Mouse (Mus musculus) heart, embryonic 15.5 days (tissue): ENCODE data around the gene Olig1. TPM values are rescaled to one million over a fixed set of nuclear protein-coding genes. Genes with fewer than 3 reads are reported as not detected.
"Not testable (repeated sequence)": the region's sequence is repeated elsewhere in the genome, so short reads cannot be mapped to it uniquely, and the experiment has no call there.

Experiments
- ATAC-seq: fragments of 200-750 bp; cut with Nextera tagmentation; replicated peaks from 2 replicates; pipeline ENCODE4 v1.8.0; 2017; ENCODE audit warnings: low read depth, moderate TSS enrichment; ENCODE audit not compliant: insufficient number of reproducible peaks, insufficient read depth, low FRiP score
- H3K27ac ChIP-seq: fragments of 300-500 bp; sonication (generic); 2 replicates; pipeline ENCODE4 v1.5.1; 2015; ENCODE audit warnings: mild to moderate bottlenecking, inconsistent platforms
- H3K27me3 ChIP-seq: fragments of 300-500 bp; sonication (generic); 2 replicates; pipeline ENCODE4 v1.6.1; 2015; ENCODE audit warnings: inconsistent platforms
- H3K36me3 ChIP-seq: fragments of 300-500 bp; sonication (generic); 2 replicates; pipeline ENCODE4 v1.6.1; 2015; ENCODE audit warnings: mild to moderate bottlenecking, inconsistent platforms
- H3K4me1 ChIP-seq: fragments of 300-500 bp; sonication (generic); replicated peaks from 2 replicates; pipeline ENCODE4 v1.6.1; 2015; ENCODE audit warnings: inconsistent platforms
- H3K4me2 ChIP-seq: fragments of 300-500 bp; sonication (generic); 2 replicates; pipeline ENCODE4 v1.6.1; 2015; ENCODE audit warnings: inconsistent platforms, mild to moderate bottlenecking, moderate library complexity
- H3K4me3 ChIP-seq: fragments of 300-500 bp; sonication (generic); 2 replicates; pipeline ENCODE4 v1.5.1; 2015; ENCODE audit warnings: mild to moderate bottlenecking, inconsistent platforms
- H3K9ac ChIP-seq: fragments of 300-500 bp; sonication (generic); 2 replicates; pipeline ENCODE4 v1.6.1; 2015; ENCODE audit warnings: mild to moderate bottlenecking, inconsistent platforms
- H3K9me3 ChIP-seq: fragments of 300-500 bp; sonication (generic); replicated peaks from 2 replicates; pipeline ENCODE4 v1.6.1; 2016; ENCODE audit warnings: inconsistent platforms
- WGBS: fragments of 180-500 bp; shearing (Covaris S2); methylation state at CpG from one replicate; pipeline ENCODE4 v1.1.7; 2015; ENCODE audit warnings: mixed read lengths; 5-methylcytosine and 5-hydroxymethylcytosine counted together
- polyA plus RNA-seq: library from polyadenylated mRNA; unstranded; fragments of >200 nt; fragmentation: Nextera tagmentation; extraction: Ambion mirVana; gene quantifications from 2 replicates; pipeline ENCODE4 v1.2.1, GENCODE M21; 2015

Olig1 gene
- polyA plus RNA-seq, 1 experiment from 2014 or later, result 0.11 TPM

- Histone ChIP-seq H3K9me3 (no peaks in the 10 kb centered on the region), H3K27me3 (peaks cover 99% of the 10 kb centered on the region), H3K4me3 (no peak overlapping the region), H3K27ac (no peak overlapping the region), H3K4me1 (peaks cover 24% of the 10 kb centered on the region), H3K9ac (no peak overlapping the region), H3K36me3 (no peaks in the 10 kb centered on the region), H3K4me2 (no peak overlapping the region)
- ATAC-seq, result no peak
- WGBS, result 2% methylated on average over 6 of the region's 6 CpGs
Measured at GRCm38 (mm10) chr16:91227760-91228043, 41.9 kb upstream of the Olig1 start.

- no peak overlapping the region for H3K4me2 ChIP-seq
- no peak for ATAC-seq
- peaks cover 24% of the 10 kb centered on the region for H3K4me1 ChIP-seq
- no peaks in the 10 kb centered on the region for H3K9me3 ChIP-seq
- no peak overlapping the region for H3K4me3 ChIP-seq
- H3K27me3 ChIP-seq, result peaks cover 99% of the 10 kb centered on the region
- no peaks in the 10 kb centered on the region for H3K36me3 ChIP-seq
- WGBS, result 3% methylated on average over 30 of the region's 30 CpGs
- H3K27ac ChIP-seq, result no peak overlapping the region
- no peak overlapping the region for H3K9ac ChIP-seq
Measured at GRCm38 (mm10) chr16:91228238-91229071, 41.1 kb upstream of the Olig1 start.

DNA sequence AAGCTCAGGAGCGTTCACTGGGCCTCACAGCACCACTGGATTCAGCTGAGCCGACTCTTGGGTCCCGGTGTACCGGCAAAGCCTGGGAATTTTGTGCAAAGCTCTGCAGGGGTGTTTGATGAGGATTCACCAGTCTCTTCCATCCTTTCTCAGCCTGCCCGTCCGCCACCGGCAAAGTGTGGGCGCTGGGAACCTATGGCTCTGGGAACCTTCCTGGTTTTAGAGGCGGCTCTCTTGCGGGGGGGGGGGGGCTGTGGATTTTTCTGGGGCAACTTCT, 40.6 kb upstream of the Olig1 start:
- ATAC-seq, result no peak
- Histone ChIP-seq H3K27me3 (peaks cover 99% of the 10 kb centered on the region), H3K4me1 (peaks cover 24% of the 10 kb centered on the region), H3K36me3 (no peaks in the 10 kb centered on the region), H3K27ac (no peak overlapping the region), H3K9me3 (no peaks in the 10 kb centered on the region), H3K9ac (no peak overlapping the region), H3K4me3 (no peak overlapping the region), H3K4me2 (no peak overlapping the region)
- 2% methylated on average over 10 of the region's 10 CpGs for WGBS

GRCm38 (mm10) chr16:91229643-91230042, 39.9 kb upstream of the Olig1 start:
- H3K36me3 ChIP-seq, result no peaks in the 10 kb centered on the region
- 21% methylated on average over 8 of the region's 8 CpGs for WGBS
- H3K27ac ChIP-seq, result no peak overlapping the region
- no peak overlapping the region for H3K9ac ChIP-seq
- H3K9me3 ChIP-seq, result no peaks in the 10 kb centered on the region
- peaks cover 99% of the 10 kb centered on the region for H3K27me3 ChIP-seq
- H3K4me3 ChIP-seq, result no peak overlapping the region
- peaks cover 23% of the 10 kb centered on the region for H3K4me1 ChIP-seq
- no peak overlapping the region for H3K4me2 ChIP-seq
- no peak for ATAC-seq

- WGBS, result 4% methylated on average over 26 of the region's 26 CpGs
- H3K36me3 ChIP-seq, result no peaks in the 10 kb centered on the region
- peaks cover 99% of the 10 kb centered on the region for H3K27me3 ChIP-seq
- H3K4me3 ChIP-seq, result no peak overlapping the region
- no peak overlapping the region for H3K9ac ChIP-seq
- no peak overlapping the region for H3K27ac ChIP-seq
- ATAC-seq, result no peak
- H3K9me3 ChIP-seq, result no peaks in the 10 kb centered on the region
- H3K4me2 ChIP-seq, result no peak overlapping the region
- peaks cover 4% of the 10 kb centered on the region for H3K4me1 ChIP-seq
Measured at GRCm38 (mm10) chr16:91231781-91232469, 37.6 kb upstream of the Olig1 start.

DNA sequence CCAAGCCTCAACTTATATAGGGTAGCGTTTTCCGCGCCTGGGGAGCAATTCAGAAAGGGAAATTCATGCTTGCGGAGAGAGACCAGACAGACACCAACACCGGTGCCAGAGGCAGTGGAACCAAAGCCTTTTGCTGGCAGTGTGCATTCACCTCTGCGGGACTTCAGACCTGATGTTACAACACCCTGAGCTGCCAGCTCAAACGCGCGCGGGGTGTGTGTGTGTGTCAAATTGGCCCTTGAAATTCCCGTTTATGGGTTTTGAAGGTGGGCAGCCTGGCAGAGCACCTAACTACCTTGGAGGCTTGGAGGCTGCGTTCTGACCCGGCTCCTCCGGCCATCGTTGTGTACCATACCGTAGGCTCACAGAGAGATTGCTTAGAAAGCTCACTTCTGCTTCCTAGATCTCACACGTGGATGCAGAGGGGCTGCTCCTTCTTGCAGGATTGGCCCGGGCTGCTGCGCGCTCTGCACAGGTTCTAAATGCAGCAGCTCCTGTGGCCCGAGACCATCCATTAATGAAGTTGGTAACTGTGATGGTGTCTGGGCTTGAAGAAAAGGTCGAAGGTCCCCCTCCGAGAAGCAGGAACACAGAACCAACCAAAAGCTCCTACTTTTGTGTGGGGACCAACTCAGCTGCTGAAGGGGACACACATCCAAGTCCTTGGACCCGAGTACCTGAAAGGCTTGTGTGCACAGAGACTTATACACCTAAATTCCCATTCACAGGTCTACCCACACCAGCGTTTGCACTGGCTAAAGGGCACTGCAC, 36.9 kb upstream of the Olig1 start:
- no peaks in the 10 kb centered on the region for H3K4me1 ChIP-seq
- no peaks in the 10 kb centered on the region for H3K36me3 ChIP-seq
- 5% methylated on average over 25 of the region's 25 CpGs for WGBS
- no peak overlapping the region for H3K9ac ChIP-seq
- H3K27me3 ChIP-seq, result peaks cover 99% of the 10 kb centered on the region
- ATAC-seq, result no peak
- no peak overlapping the region for H3K27ac ChIP-seq
- no peaks in the 10 kb centered on the region for H3K9me3 ChIP-seq
- no peak overlapping the region for H3K4me2 ChIP-seq
- H3K4me3 ChIP-seq, result no peak overlapping the region

DNA sequence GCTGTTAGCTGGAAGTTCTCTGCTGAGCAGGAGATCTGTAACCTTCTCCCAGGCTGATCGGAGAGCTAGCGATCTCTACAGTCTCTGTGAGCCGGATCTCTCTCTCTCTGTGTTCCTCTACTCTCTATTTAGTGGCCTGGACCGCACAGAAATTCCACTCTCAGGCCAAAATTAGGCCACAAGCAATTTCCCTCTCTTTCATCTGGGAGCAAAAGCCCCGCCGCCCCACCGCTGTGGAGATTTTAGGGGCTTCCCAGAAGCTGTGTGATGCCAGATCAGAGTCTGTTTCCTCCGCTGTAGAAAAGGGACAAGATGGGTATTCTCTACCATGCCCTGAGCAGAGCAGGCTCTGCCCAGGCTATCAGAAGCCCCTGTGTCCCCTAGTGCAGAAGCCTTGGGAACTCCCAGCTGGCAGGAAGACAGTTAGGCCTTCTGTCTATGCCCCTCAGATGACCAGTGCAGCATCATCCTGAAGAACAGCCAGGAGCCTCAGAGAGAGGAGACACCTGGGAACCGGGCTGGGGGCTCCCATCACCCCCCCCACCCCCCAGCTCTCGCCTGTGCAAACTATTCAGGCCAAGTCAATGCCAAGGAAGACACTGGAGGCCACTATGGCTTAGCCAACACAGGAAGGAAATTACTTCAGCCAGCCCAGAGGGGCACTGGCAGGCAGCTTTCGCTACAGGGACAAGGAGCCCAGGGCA, 36.2 kb upstream of the Olig1 start:
- ATAC-seq, result no peak
- no peak overlapping the region for H3K4me2 ChIP-seq
- no peak overlapping the region for H3K9ac ChIP-seq
- 22% methylated on average over 11 of the region's 11 CpGs for WGBS
- H3K36me3 ChIP-seq, result no peaks in the 10 kb centered on the region
- no peaks in the 10 kb centered on the region for H3K9me3 ChIP-seq
- H3K4me1 ChIP-seq, result no peaks in the 10 kb centered on the region
- H3K4me3 ChIP-seq, result no peak overlapping the region
- no peak overlapping the region for H3K27ac ChIP-seq
- H3K27me3 ChIP-seq, result peaks cover 99% of the 10 kb centered on the region

GRCm38 (mm10) chr16:91239024-91239423, 30.5 kb upstream of the Olig1 start:
- H3K27me3 ChIP-seq, result peaks cover 81% of the 10 kb centered on the region

GRCm38 (mm10) chr16:91246292-91246691, 23.3 kb upstream of the Olig1 start:
- Histone ChIP-seq H3K4me3 (no peak overlapping the region), H3K4me2 (no peak overlapping the region), H3K27ac (no peak overlapping the region), H3K36me3 (no peaks in the 10 kb centered on the region), H3K27me3 (peaks cover 35% of the 10 kb centered on the region), H3K9me3 (no peaks in the 10 kb centered on the region), H3K4me1 (no peaks in the 10 kb centered on the region), H3K9ac (no peak overlapping the region)
- ATAC-seq, result no peak
- WGBS, result 50% methylated on average over 9 of the region's 9 CpGs

More at GRCm38 (mm10) chr16:91239024-91239423, 30.5 kb upstream of the Olig1 start:
- Histone ChIP-seq H3K36me3 (no peaks in the 10 kb centered on the region), H3K9ac (no peak overlapping the region), H3K9me3 (no peaks in the 10 kb centered on the region), H3K4me2 (no peak overlapping the region), H3K4me1 (no peaks in the 10 kb centered on the region), H3K27ac (no peak overlapping the region), H3K4me3 (no peak overlapping the region)
- ATAC-seq, result no peak
- 36% methylated on average over 4 of the region's 4 CpGs for whole genome bisulfite sequencing

DNA sequence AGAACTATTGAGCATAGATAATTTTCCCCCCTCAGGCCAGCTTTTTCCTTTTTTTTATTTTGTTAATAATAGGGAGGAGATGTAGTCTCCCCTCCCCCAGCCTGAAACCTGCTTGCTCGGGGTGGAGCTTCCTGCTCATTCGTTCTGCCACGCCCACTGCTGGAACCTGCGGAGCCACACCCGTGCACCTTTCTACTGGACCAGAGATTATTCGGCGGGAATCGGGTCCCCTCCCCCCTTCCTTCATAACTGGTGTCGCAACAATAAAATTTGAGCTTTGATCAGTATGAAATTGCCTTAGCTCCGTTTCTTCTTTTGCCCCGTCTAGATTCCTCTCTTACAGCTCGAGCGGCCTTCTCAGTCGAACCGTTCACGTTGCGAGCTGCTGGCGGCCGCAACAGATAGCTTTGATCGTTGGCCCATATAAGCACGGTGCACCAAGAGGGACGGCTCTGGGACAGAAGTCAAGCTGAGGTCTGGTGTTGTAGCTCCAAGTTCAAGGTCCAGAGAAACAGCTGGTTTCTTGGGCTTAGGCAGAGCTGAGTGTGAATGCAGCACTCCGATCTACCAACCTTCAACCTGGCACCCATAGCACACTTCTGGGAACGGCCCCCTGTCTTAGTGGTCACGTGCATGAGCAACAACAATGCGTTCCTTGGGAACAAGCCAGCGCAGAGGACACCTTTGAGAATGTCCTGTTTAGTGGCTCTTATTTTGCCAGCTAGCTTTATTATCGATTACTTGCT, 14.0 kb upstream of the Olig1 start:
- H3K9me3 ChIP-seq, H3K4me3 ChIP-seq, H3K27ac ChIP-seq, H3K4me2 ChIP-seq, H3K9ac ChIP-seq, H3K36me3 ChIP-seq, ATAC-seq, H3K4me1 ChIP-seq: not testable (repeated sequence)
- WGBS, result 5% methylated on average over 19 of the region's 28 CpGs
- H3K27me3 ChIP-seq, result peaks cover 43% of the 10 kb centered on the region

- no peak overlapping the region for H3K9ac ChIP-seq
- peaks cover 67% of the 10 kb centered on the region for H3K27me3 ChIP-seq
- no peaks in the 10 kb centered on the region for H3K36me3 ChIP-seq
- no peak overlapping the region for H3K4me3 ChIP-seq
- no peak overlapping the region for H3K27ac ChIP-seq
- 45% methylated on average over 3 of the region's 3 CpGs for WGBS
- no peak for ATAC-seq
- H3K9me3 ChIP-seq, result no peaks in the 10 kb centered on the region
- no peak overlapping the region for H3K4me2 ChIP-seq
- H3K4me1 ChIP-seq, result no peaks in the 10 kb centered on the region
Measured at GRCm38 (mm10) chr16:91258956-91259355, 10.6 kb upstream of the Olig1 start.
